Mouse (Mus musculus) fibroblast of lung, adult 2 months (primary cell): ENCODE results near the gene Apbb2.
A peak's percentile ranks its signal among the peaks of the same experiment; 100 is the strongest.
"Not testable (repeated sequence)": the region's sequence is repeated elsewhere in the genome, so short reads cannot be mapped to it uniquely, and the experiment has no call there.

Experiments
- DNase-seq: peaks from one replicate; pipeline ENCODE4 v3.0.0-alpha.2; 2011; ENCODE audit warnings: low read depth

Gene Apbb2

DNA sequence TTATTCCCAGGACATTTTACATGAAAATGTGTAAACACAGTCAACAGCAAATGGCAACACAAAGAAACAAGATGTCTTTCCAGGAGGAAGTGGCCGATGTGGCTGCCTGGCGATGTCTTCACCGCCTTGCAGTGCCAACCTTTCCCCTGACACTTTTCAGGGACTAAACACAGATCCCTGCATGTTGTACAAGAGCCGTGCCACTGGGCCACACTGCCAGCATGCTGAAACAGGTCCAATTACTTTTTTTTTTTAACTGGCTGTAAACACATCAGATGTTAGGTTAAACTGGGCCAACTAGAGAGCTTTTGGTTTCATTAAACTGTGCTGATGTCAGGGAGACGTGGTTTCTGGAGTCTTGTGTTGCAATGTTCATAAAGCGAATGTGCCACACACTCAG is 319.7 kb downstream of the Apbb2 start:
- DNase-seq = no peak

DNA sequence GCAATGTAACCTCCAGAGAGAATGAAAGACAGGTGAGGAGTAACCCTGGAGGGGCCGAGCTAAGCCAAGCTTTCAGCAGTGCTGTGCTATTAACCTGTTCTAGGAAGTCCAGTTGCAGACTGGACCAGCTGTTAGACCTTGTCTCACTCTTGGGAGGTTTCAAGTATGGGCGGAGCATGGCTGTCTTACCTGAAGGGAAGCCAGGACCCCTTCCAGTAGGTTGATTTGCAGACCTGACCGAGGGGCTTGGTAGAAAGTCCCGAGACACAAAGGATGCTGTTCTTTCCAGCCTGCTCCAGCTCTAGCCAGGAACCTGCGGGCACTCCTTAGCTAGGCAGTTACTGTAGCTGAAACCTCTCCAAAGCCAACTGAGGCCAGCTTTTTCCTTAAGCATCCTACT is 322.5 kb downstream of the Apbb2 start:
- DNase-seq = no peak

DNA sequence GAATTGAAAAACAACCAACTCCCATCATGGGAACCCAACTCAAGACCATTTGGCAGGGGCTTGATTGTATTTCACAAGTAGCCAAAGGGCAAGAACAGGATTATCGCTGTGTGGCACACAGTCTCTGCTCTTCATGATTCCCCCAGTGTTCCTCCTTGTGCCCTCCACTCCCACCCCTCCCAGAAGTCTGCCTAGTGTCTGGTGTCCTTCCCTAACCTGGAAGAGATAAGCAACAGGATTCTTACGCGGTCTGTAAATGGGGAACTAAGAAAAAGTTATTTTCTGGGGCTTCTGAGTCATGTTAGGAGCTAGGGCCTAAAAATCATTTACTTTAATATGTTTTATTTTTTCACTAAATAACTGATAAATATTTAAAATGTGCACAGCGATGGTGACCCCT is 323.6 kb downstream of the Apbb2 start:
- DNase-seq = no peak

DNA sequence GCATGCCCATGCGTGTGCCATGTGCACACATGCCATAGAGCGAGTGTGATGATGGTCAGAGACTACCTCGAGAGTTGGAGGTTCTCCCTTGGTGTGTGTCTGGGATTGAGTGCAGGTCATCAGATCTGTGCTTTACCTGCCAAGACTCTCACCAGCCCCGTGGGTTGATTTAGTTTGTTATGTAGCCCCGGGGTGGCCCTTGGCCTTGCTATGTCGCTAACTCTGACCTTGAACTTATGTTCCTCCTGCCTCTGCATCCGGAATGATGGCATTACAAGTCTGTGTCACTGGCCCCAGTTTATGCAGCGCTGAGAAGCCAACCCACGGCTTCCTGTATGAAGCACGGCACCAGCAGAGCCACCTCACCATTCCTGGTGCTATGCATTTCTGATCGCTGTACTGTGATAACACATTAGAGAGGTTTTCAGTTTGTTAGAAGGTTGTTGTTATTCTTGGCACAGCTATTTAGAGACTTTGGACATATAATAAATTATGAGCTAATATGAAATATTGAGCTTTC is 324.4 kb downstream of the Apbb2 start:
- no peak for DNase-seq

GRCm38 (mm10) chr5:66280742-66281141 is 337.8 kb downstream of the Apbb2 start:
- DNase-seq = no peak

DNA sequence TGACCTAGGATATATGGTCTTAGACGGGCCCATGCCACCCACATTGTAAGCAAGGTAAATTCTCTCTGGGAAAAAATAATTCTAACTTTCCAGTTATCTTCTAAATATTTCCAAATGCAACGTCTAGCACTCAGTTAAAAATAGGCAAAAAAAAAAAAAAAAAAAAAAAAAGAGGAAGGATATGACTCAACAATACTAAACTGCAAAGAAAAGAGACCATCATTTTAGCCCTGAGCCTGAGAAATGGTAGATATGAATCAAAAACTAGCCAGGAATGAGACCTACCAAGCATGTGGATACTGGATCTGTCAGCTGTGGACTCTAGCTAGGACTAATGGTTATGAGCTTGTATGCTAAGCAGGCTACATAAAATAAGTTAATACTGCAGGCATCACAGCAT is 338.9 kb downstream of the Apbb2 start:
- no peak for DNase-seq

DNA sequence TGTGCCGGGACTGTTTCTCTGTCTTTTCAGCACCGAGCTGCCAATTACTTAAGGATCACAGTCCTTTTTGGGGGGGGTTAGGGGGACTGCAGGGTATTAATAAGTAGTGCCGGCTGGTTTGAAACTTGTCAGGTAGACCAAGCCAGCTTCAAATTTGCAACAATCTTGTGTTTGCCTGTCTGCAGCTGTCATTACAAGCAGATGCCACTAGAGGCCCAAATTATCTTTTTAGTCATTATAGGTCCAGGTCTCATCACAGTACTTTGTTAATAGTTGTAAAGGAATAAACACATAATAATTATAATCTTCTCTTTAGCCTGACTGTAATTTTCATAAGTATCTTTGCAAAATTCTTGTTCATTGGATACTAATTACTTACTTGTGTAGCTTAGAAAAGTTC is 344.2 kb downstream of the Apbb2 start:
- DNase-seq = no peak

GRCm38 (mm10) chr5:66271141-66271540 is 347.4 kb downstream of the Apbb2 start:
- DNase-seq = no peak

DNA sequence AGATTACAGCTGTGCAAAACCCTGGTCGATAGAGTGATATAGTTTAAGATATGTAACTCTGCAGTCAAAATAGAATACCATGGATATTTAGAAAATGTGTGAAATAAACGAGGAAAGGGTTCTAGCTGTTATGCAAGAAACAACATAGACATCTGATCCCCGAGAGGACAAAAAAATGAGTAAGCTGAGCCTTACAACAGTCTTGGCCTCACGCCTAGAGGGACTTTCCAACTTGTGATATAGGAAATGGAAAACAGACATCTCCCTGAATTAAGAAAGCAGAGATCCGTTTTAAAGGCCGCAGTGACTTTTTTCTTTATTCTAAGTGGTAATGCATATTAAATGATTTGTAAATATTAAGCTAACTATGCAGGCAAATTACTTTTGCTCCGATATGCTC is 349.0 kb downstream of the Apbb2 start:
- peak; percentile 41 for DNase-seq

DNA sequence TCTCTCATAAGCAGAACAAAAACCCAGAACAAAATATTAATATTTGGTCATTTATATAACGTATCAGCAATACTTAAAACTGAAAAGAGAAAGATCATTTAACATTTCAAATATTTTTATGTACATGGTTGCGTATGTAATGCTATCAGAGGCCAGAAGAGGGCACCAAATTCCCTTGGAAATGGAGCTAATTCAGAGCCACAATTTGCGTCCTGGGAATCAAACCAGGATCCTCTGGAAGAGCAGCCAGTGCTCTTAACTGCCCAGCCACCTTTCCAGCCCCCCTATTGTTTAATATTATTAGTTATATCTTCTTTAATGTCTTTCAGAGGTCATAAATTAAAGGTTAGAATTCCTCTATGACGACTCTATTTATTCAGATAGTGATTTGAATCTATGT is 355.2 kb downstream of the Apbb2 start:
- DNase-seq = no peak

- DNase-seq = no peak
These were observed 356.1 kb downstream of the Apbb2 start for GRCm38 (mm10) chr5:66262475-66262874.

DNA sequence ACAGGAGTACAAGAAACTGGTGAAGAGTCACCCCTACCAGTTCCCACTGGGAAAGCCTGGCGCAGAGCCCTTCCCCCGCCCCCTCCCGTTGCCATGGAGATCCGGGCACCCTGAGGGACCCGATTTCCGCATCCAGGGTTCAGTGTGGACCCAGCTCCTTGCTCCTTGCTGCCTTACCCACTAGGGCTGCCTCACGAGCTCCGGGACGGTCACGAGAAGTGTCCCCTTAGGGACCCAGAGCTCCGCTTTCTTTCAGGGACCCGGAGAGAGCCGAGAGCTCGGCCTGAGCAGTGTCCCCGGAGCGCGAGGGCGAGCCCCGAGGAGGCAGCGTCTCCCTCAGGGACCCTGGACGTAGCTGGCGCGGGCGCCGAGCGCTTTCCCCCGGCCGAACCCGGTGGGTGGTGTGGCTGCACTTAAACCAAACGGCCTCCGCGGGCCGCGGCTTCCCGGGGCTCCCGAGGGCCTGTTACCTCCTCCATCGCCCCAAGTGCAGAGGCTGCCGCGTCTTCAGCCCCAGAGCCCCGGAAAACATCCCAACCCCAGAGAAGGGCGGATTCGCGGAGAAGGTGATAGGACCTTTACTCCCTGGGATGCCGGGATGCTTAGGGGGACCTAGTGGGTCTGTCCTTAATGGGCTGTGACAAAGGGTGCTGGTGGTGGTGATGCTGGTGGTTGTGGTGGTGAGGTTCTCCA is 358.7 kb downstream of the Apbb2 start, which contains the start of gene Nsun7:
Nsun7 (plus strand) TSS at position 142 of the 693 bp plus-strand sequence.
- DNase-seq = peak; percentile 21

- not testable (repeated sequence) for DNase-seq
These were observed 359.2 kb downstream of the Apbb2 start for GRCm38 (mm10) chr5:66259431-66259755.

DNA sequence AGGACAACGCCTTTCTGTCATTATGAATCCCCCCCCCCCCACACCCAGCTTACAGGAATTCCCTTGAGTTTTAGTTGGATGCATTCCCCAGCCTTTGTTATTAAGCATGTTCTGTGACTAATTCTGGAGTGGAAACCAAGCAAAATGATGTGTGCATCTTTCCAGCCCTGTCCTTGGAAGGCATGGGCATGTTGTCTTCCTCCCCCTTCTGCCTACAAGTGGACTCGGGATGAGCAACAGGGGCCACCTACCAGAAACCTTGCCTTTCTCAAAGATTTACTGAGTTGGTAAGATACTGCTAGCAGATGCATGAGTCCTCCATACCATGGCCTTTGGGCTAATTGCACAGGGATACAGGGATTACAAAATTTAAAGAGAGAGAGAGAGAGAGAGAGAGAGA is 359.6 kb downstream of the Apbb2 start:
- no peak for DNase-seq

- DNase-seq = no peak
These were observed 363.5 kb downstream of the Apbb2 start for GRCm38 (mm10) chr5:66255044-66255443.

DNA sequence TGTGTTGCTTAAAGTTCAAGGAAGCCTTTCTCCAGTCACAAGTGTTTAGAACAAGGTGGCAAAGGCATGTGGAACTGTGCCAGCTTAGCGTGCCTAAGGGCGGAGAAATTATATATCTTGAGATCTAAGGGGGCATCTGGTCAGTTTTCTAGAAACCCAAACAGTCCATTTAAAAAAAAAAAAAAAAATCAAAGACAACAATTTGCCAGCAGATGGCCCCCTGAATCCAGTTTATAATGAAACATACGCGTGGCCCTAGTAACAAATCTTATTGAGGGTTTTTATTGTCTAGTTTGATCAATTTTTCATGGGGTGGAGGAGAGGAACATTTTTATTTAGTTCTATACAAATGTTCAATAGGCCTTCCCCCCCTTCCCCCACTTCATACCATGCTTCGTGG is 365.4 kb downstream of the Apbb2 start:
- DNase-seq = no peak
